Mouse (Mus musculus): ENCODE measurements around the gene Pigl. TPM values are rescaled to one million over a fixed set of nuclear protein-coding genes. Genes with fewer than 3 reads are reported as not detected.
A peak's percentile ranks its signal among the peaks of the same experiment; 100 is the strongest.

The Pigl gene
- total RNA-seq, 2 experiments from 2014 or later: 5.5 to 6.4 TPM

DNA sequence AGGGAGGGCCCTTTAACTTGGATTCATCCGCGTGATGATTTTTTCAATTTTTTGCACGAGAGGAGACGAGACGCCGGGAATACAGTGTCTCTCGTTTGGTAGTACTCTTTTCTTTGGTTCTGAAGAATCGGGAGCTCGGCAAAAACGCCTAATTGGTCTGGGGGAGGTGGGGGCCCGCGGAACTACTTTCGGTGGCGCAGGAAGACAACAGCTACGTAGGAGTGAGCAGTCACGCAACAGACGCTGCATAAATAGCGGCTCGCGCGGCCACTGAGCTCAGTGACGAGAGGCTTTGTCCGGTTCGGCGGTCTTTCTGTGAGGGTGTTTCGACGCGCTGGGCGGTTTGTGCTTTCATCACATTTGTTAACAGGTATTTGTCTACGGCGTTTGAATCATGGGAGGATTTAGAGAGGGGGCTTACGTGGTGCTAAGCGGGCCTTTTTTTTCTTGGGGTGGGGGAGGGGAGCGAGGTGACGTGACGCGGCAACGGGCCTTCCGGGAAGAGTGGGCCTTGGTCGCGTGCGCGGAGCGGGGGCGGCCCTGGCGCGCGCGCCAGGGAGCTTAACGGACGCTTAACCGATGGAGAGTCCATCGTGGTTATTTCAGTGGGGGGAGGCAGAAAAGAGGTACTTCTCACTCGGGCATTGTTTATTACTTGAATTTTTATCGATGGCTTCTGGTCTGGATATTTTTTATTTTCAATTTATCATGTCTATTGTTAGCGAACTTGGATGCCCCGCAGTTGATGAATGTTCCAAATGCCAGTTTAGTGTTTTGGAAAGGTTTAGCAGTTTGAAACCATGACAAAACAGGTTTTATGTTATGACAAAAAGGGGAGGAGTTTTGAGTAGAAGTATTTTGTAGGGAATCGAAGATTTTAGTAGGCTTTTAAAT is 93.2 kb downstream of the Pigl start:
- peak; percentile 83 to 89 for DNase-seq (ENCODE audit: low spot score in 2 of 2)
- intact Hi-C loops (cut with DNase I): loop anchor here (1.0 to 2.0 kb wide), 3 partner anchors 25 to 95 kb away; no protein-coding TSS in a partner anchor

DNA sequence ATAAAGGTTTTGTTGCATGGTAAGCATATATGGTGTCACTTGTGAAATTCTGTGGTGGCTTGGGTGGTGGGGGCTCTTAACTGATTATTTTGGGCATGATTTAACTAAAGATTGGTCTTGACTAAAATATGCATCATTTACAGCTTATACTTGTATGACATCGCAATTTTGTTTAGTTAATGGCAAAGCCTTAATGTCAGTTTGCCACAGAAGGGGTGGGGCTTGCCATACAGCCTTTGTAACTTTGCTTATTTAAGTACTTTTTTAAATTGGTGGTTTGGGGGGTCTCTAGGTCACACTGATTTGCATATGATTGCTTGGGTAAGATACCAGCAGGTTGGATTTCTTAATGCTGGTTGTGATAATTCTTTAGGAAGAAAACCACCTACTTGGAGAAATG is 94.9 kb downstream of the Pigl start:
- DNase-seq (ENCODE audit: low spot score in 2 of 2): no peak
- intact Hi-C loops (cut with DNase I): no loop called here

DNA sequence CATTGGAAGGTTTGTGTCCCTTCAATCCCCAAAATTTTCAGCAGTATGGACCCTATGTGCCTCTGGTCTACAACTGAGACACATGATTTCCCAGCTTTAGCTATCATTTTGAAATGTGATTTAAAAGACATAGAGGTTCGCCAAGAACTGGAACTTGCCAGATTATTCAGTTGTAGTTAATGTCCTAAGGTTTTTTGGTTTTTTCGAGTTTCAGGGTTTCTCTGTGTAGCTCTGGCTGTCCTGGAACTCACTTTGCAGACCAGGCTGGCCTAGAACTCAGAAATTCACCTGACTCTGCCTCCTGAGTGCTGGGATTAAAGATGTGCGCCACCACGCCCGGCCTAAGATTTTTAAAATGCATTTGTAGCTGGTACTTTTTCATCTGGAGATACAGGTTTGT is 95.4 kb downstream of the Pigl start:
- intact Hi-C loops (cut with DNase I): no loop called here
- no peak for DNase-seq (ENCODE audit: low spot score in 2 of 2)

DNA sequence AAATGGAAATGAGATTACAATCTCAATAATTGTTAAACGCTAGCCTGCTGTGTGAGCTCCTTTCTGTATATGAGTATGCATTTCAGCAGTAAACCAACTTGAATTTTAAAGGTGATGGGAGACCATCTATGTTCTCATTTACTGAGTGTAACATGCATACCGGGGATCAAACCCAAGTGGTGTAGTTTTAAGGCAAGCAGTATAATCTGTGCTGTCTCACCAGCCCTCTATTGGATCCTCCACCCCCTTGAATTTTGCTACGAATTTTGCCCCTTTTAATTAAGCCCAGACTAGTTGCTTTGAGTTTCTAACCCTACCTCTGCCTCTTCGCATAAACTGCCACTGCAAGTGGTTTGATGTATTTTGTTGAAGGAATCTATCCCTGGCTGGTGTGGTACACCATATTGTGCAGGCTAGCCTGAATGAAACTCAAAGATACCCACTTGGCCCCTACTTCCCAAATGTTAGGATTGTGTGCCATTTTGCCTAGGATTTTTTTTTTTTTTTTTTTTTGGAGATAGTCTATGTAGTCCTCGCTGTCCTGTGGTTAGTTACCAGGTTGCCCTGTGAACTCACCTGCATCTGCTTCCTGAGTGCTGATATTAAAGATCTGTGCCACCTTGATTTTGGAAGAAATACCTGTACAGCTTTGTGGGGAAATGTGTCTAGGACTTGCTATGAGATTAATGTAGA is 96.0 kb downstream of the Pigl start:
- intact Hi-C loops (cut with DNase I): no loop called here
- no peak for DNase-seq (ENCODE audit: low spot score in 2 of 2)

DNA sequence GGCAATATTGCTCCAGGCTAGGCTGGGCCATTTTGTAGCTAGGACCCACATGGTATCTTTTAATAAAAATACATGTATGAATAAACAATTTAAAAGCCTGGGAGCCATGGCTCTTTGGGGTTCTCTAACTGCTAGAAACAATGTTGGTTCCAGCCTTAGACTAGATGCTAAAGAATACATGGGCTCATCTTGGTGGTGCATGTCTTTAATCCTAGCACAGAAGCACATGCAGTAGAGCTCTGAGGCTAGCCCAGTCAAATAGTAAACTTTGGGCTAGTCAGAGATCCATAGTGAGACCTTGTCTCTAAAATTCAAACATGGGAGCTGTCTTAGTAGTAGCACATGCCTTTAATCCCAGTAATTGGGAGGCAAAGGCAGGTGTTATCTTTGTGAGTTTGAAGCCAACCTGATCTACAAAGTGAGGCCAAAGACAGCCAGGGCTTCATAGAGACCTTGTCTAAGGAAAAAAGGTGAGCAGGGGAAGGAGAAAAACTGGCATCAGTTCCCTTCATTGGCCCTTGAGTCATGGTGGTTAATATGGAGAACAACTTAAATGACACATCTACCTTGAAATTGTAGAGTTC is 96.8 kb downstream of the Pigl start:
- no peak for DNase-seq (ENCODE audit: low spot score in 2 of 2)
- intact Hi-C loops (cut with DNase I): no loop called here

DNA sequence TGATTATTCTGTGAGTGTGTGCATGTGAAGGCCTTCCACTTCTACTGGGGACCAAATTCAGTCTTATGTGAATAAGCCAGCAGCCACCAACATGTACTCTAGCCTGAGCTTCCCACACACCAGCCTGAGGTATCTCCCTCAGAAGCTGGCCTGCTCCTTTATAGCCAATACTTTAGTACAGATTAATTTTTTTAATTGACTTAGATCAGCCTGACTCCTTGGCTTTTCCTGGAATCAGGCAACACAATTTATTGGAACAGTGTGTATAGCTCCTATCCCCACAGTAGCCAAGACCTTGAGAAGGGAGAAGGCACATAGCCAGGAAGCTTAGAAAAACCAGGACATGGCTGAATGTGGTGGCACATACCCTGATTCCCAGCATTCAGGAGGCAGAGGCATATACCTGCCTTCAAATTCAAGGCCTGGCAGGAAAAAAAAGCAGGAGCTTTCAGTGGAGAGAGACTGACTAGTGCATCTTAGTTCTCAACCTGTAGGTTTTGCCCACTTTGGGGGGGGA is 97.7 kb downstream of the Pigl start:
- intact Hi-C loops (cut with DNase I): no loop called here
- no peak for DNase-seq (ENCODE audit: low spot score in 2 of 2)

DNA sequence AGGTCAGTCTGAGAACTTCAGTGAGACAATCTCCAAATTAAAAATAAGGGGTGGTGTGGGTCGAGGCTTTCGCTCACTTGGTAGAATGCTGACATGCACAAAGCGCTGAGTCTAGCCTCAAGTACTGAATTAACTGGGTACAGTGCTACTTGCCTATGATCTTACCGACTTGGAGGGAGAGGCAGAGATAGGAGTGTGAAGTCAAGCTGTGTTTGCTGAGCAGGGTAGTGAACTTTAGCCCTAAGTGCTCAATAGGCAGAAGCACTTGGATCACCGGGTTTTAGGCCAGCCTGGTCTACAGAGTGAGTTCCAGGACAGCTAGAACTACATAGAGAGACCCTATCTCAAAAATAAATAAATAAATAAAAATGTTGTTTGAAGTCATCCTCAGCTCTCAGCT is 98.9 kb downstream of the Pigl start:
- no peak for DNase-seq (ENCODE audit: low spot score in 2 of 2)
- intact Hi-C loops (cut with DNase I): no loop called here

DNA sequence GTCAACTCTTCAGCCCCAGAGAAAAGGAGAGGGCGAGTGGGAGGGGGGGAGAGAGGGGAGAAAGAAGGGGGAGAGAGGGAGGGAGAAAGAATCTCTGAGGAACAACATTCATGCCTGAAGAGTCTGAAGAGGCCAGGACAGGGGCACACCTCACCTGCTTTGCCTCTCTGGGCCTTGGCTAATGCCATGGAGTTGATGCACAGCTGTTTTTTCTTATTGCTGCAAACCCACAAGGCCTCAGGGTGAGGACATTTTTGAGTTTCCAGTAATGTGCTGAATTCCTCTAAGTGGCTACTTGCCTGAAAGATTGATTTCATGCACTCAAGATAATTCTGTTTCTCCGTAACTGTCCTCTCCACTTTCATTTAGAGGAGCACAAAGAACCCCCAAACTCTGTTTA is 99.9 kb downstream of the Pigl start:
- DNase-seq (ENCODE audit: low spot score in 2 of 2): no peak
- intact Hi-C loops (cut with DNase I): no loop called here

DNA sequence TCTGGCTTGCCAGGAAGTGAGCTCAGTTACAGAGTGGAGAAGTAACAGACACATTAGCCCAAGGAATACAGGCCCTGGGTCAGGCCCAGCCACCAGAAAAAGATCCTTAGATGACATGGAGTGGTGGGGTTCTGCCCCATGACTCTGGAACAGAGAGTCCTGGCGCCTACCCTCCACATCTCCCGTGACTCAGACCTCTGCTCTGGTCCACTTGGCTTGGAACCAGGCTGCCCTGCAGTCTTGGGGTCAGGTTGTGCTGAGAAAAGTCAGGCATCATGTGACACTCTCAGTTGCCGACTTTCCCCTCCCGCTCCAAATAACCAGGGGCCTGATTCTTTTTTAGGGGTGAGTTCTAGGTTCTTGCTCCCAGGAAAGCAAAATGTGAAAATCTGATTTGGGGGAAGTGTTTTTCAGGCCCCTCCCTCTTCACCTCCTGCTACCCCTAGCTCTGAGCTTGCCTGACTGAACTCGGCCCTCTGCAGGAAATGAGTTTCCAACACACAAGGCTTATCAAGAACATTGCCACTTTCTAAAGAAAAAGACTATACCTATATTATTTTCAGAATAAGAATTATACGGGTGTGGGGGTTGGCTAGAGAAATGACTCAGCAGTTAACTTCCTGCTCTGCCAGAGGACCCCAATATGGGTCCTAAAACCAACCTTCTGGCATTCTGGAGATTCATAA is 100.8 kb downstream of the Pigl start:
- intact Hi-C loops (cut with DNase I): no loop called here
- DNase-seq (ENCODE audit: low spot score in 2 of 2): no peak

DNA sequence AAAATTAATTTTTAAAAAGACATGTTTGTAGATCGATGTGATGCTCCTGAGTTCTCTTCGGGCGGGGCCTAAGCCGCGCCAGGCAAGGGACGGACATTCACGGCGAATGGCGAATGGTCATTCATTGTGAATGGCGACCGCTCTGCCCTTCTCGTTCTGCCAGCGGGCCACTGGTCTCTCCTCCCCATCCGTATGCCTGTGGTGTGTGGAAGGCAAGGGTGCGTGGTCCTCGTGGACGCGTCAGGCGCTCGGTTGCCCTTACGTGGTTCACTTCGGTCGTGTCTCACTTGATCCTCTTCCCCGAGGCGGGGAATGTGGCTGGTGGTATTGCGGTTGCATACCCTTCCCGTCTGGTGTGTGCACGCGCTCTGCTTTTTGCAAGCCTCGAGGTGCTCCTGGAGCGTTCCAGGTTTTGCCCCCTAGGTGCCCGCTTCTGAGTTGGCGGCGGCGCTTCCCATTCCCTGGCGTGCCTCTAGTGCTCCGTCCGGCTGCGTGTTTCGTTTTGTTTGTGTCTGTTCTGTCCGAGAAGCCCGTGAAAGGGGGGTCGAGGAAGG is 102.3 kb downstream of the Pigl start:
- intact Hi-C loops (cut with DNase I): no loop called here
- no peak for DNase-seq (ENCODE audit: low spot score in 2 of 2)

DNA sequence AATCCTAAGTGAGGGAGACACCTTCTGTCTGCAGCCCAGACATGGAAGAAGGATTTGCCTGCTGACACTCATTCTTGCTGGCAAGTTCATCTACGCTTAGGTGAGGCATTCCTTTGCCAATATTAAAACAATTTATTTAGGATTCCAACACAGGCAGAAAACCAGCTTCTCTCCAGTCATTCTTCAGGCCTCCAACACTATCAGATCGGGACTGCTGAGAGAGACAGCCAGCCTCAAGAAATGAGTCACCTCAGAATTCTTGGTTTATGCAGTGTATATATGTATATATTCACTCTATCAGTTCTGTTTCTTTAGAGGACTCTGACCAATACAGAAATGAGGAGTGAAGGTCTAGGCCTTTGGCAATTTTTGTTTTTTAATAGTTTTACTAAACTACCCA is 105.3 kb downstream of the Pigl start:
- intact Hi-C loops (cut with DNase I): no loop called here
- DNase-seq (ENCODE audit: low spot score in 2 of 2): no peak

Other genes starting within 250 kb of the Pigl start
- gene Adora2b, start 209.5 kb upstream of the Pigl start, total RNA-seq (2021): 1 to 10 TPM; 6.6 to 7.0 TPM
- gene Zswim7, start 177.1 kb upstream of the Pigl start, total RNA-seq (2021): 10 to 100 TPM; 16.0 to 16.9 TPM
- 10 to 100 TPM; 76.7 to 91.5 TPM for gene Ttc19, start 177.0 kb upstream of the Pigl start, total RNA-seq (2021)
- 100 to 1,000 TPM; 237 to 292 TPM for gene Ncor1, start 81 bp downstream of the Pigl start, total RNA-seq (2021)
- 10 to 100 TPM; 38.7 to 47.9 TPM for gene Cenpv, start 80.8 kb downstream of the Pigl start, total RNA-seq (2021)
- 1,000 to 10,000 TPM; 1,698 to 1,876 TPM for gene Ubb, start 92.7 kb downstream of the Pigl start, total RNA-seq (2021)
- 10 to 100 TPM; 17.5 to 19.2 TPM for gene Trpv2, start 116.0 kb downstream of the Pigl start, total RNA-seq (2021)
- 10 to 100 TPM; 18.7 to 21.8 TPM for gene Lrrc75a, start 190.1 kb downstream of the Pigl start, total RNA-seq (2021)
- gene Mmgt2, start 190.2 kb downstream of the Pigl start, total RNA-seq (2021): 10 to 100 TPM; 20.2 to 27.0 TPM